8 mouse cellular contexts compared by ENCODE assay signal in the genomic region with DNA sequence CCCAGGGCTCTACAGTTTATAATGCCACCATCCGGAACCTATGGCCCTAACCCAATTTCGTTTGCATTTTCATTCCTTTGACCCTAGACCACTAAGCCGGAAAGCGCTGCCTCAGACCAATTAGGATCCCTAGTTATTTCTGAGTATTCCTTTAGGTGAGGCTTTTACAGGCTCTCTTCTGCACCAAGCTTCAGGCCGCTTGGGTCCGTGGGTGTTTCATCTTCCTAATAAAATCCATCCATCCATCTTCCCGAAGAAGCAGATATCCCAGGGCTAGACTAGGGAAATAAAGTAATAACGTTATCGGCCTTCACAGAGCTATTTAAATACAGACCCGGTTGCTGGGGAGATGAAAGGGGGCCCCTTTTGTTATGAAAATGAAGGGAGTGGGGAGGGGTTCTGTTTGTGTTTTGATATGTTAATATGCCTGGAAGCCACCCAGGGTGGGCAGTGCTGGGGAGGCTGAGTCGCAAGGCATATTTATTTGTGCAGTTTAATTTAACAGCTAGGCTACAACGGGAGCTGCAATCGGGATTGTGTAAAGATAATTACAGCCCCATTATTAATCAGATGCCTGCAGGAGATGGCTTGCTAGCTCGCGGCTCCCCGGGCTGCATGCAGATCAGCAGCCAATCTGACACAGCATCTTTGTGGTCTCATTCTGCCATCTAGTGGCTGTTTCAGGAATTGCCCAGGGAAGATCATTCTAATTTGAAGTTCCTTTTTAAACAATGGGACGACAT.
DNase-seq lines count a peak whose midpoint lies in the region; ATAC-seq lines count a peak whose summit lies in the region.

No protein-coding gene starts in this region.

- no peaks in the 10 kb centered on the region for H3K9me3 ChIP-seq in hindbrain, embryonic 10.5 days
- no peaks in the 10 kb centered on the region for H3K9me3 ChIP-seq in lung, embryonic 16.5 days (ENCODE audit: control insufficient read depth, low read length)

- no peak overlapping the region for H3K9ac ChIP-seq in lung, embryonic 16.5 days (ENCODE audit: low read length)

- peak overlapping the region; percentile 51 for H3K4me3 ChIP-seq in hindbrain, embryonic 10.5 days
- peak overlapping the region; percentile 41 for H3K4me3 ChIP-seq in lung, embryonic 16.5 days (ENCODE audit: low read length)

- H3K4me1 ChIP-seq in hindbrain, embryonic 10.5 days (replicated peaks) = peaks cover 24% of the 10 kb centered on the region
- H3K4me1 ChIP-seq in lung, embryonic 16.5 days (replicated peaks; ENCODE audit: control insufficient read depth, insufficient read depth, low read length) = peaks cover 10% of the 10 kb centered on the region; the same call in 1 of the 2 replicates

- H3K36me3 ChIP-seq in hindbrain, embryonic 10.5 days = no peaks in the 10 kb centered on the region
- H3K36me3 ChIP-seq in lung, embryonic 16.5 days (ENCODE audit: control insufficient read depth, insufficient read depth, low read length) = no peaks in the 10 kb centered on the region

- peak; percentile 54 for ATAC-seq in frontal cortex, adult (ENCODE audit: low TSS enrichment)
- ATAC-seq in lung, embryonic 16.5 days (ENCODE audit: low read depth) = no peak

- H3K27me3 ChIP-seq in hindbrain, embryonic 10.5 days (ENCODE audit: insufficient read depth, poor library complexity, severe bottlenecking) = peaks cover 30% of the 10 kb centered on the region
- H3K27me3 ChIP-seq in lung, embryonic 16.5 days (ENCODE audit: control insufficient read depth, insufficient read depth, low read depth, low read length) = peaks cover 12% of the 10 kb centered on the region; the same call in 1 of the 2 replicates

- H3K27ac ChIP-seq in hindbrain, embryonic 10.5 days = peak overlapping the region; percentile 86
- no peak overlapping the region for H3K27ac ChIP-seq in lung, embryonic 16.5 days (ENCODE audit: low read length)

- DNase-seq in Muller cell, postnatal 12 days (ENCODE audit: inconsistent ontology term) = peak; percentile 75
- peak; percentile 88 for DNase-seq in cerebellum, adult 8-10 months
- peak; percentile 86 for DNase-seq in hindbrain, embryonic 10.5 days (ENCODE audit: low spot score)
- DNase-seq in layer of hippocampus, adult 9-10 months (ENCODE audit: low spot score) = peak; percentile 92
- DNase-seq in ovary, adult 18-20 months (ENCODE audit: low spot score) = peak; percentile 35
- DNase-seq in thymus, postnatal 0 days (ENCODE audit: low spot score) = peak; percentile 66

- H3K4me2 ChIP-seq in lung, embryonic 16.5 days (ENCODE audit: low read depth, low read length) = peak overlapping the region; percentile 60

- WGBS in hindbrain, embryonic 10.5 days = under 1% methylated on average over 17 of the region's 17 CpGs
- 6% methylated on average over 17 of the region's 17 CpGs for WGBS in lung, embryonic 16.5 days

Comparison
In these comparisons a context has a peak if more than half of its experiments do, and no peak if none do; other contexts are left out.
1. DNase-seq: peak in every context shown above with its lines; median percentile 92 in layer of hippocampus, adult 9-10 months; 88 in cerebellum, adult 8-10 months; 86 in hindbrain, embryonic 10.5 days; 75 in Muller cell, postnatal 12 days; 66 in thymus, postnatal 0 days; 35 in ovary, adult 18-20 months.